Mouse (Mus musculus) cerebellum, adult 2 months (tissue): ENCODE data around the gene Ntm. TPM values are rescaled to one million over a fixed set of nuclear protein-coding genes. Genes with fewer than 3 reads are reported as not detected.
A peak's percentile ranks its signal among the peaks of the same experiment; 100 is the strongest.

Experiments
- DNase-seq, 2 experiments: peaks; one replicate each; pipeline ENCODE4 v3.0.0; 2021
- H3K27ac ChIP-seq: fragments of 200-500 bp; 2 replicates; pipeline ENCODE4 v1.5.1; 2012; ENCODE audit warnings: low read length, control low read depth, inconsistent platforms; ENCODE audit not compliant: insufficient read depth
- H3K27me3 ChIP-seq: fragments of 200-500 bp; 2 replicates; pipeline ENCODE4 v1.6.1; 2012; ENCODE audit warnings: inconsistent platforms, mild to moderate bottlenecking, low read length, moderate library complexity; ENCODE audit not compliant: control insufficient read depth, insufficient read depth
- H3K4me1 ChIP-seq: fragments of 200-500 bp; 2 replicates; pipeline ENCODE4 v1.6.1; 2011; ENCODE audit warnings: low read length; ENCODE audit not compliant: control insufficient read depth, insufficient read depth
- H3K4me3 ChIP-seq: fragments of 200-500 bp; replicated peaks from 2 replicates; pipeline ENCODE3; 2011; ENCODE audit warnings: mild to moderate bottlenecking, low read depth, low read length, control low read depth; ENCODE audit not compliant: insufficient read depth
- CTCF ChIP-seq: fragments of 200-500 bp; IDR thresholded peaks from 2 replicates; pipeline ENCODE4 v1.5.1; 2011; ENCODE audit warnings: low read depth, mild to moderate bottlenecking, control low read depth, low read length, moderate library complexity, borderline replicate concordance; ENCODE audit not compliant: insufficient read depth
- POLR2A ChIP-seq: fragments of 200-500 bp; IDR thresholded peaks from 2 replicates; pipeline ENCODE4 v1.6.1; 2011; ENCODE audit warnings: low read length, control low read depth, borderline replicate concordance; ENCODE audit not compliant: insufficient read depth
- WGBS: fragments of 180-500 bp; shearing (Covaris S2); methylation state at CpG from one replicate; pipeline ENCODE4 v1.1.7; 2018; 5-methylcytosine and 5-hydroxymethylcytosine counted together
- polyA plus RNA-seq: library from polyadenylated mRNA; depleted of rRNA; stranded (reverse); fragments of >200 nt; gene quantifications from 2 replicates; pipeline ENCODE4 v1.2.3, GENCODE M21; 2012

Gene Ntm
- polyA plus RNA-seq, 1 experiment, result 193 TPM

- no peak for TF ChIP-seq CTCF
- TF ChIP-seq POLR2A, result no peak
- peak; percentile 49 to 61 for DNase-seq
- whole genome bisulfite sequencing, result 79% methylated on average over 2 of the region's 2 CpGs
- Histone ChIP-seq H3K4me3 (no peak overlapping the region), H3K4me1 (peaks cover 26% of the 10 kb centered on the region), H3K27ac (no peak overlapping the region), H3K27me3 (no peaks in the 10 kb centered on the region)
These were observed 446.3 kb downstream of the Ntm start for GRCm38 (mm10) chr9:29516688-29517087.

- TF ChIP-seq CTCF, result no peak
- TF ChIP-seq POLR2A, result no peak
- Histone ChIP-seq H3K4me3 (no peak overlapping the region), H3K27me3 (no peaks in the 10 kb centered on the region), H3K27ac (no peak overlapping the region), H3K4me1 (peaks cover 16% of the 10 kb centered on the region)
- WGBS, result 76% methylated on average over 17 of the region's 17 CpGs
- DNase-seq, result no peak
These were observed 448.2 kb downstream of the Ntm start for GRCm38 (mm10) chr9:29514588-29515356.

GRCm38 (mm10) chr9:29496002-29496401, 466.9 kb downstream of the Ntm start:
- Histone ChIP-seq H3K4me3 (no peak overlapping the region), H3K27ac (no peak overlapping the region), H3K27me3 (no peaks in the 10 kb centered on the region), H3K4me1 (0 out of 2 replicates have a peak, but pooled peaks cover 5% of the 10 kb centered on the region)
- DNase-seq, result no peak
- 82% methylated on average over 2 of the region's 2 CpGs for WGBS
- no peak for TF ChIP-seq POLR2A
- no peak for TF ChIP-seq CTCF

- peak in 1 of 2 experiments; percentile 68 for DNase-seq
- Histone ChIP-seq H3K27me3 (no peaks in the 10 kb centered on the region), H3K27ac (no peak overlapping the region), H3K4me3 (no peak overlapping the region), H3K4me1 (peaks cover 3% of the 10 kb centered on the region)
- 75% methylated on average over 2 of the region's 2 CpGs for whole genome bisulfite sequencing
- no peak for TF ChIP-seq CTCF
- no peak for TF ChIP-seq POLR2A
These were observed 480.7 kb downstream of the Ntm start for GRCm38 (mm10) chr9:29482272-29482671.

GRCm38 (mm10) chr9:29479051-29479450, 483.9 kb downstream of the Ntm start:
- Histone ChIP-seq H3K4me3 (no peak overlapping the region), H3K27me3 (no peaks in the 10 kb centered on the region), H3K4me1 (peaks cover 5% of the 10 kb centered on the region), H3K27ac (no peak overlapping the region)
- 73% methylated on average over 10 of the region's 10 CpGs for WGBS
- TF ChIP-seq POLR2A, result no peak
- no peak for DNase-seq

- 34% methylated on average over 6 of the region's 6 CpGs for WGBS
- no peak overlapping the region for H3K4me3 ChIP-seq
These were observed 485.7 kb downstream of the Ntm start for GRCm38 (mm10) chr9:29477219-29477618.

GRCm38 (mm10) chr9:29473418-29473817, 489.5 kb downstream of the Ntm start:
- H3K4me3 ChIP-seq, result no peak overlapping the region
- no peak for DNase-seq
- TF ChIP-seq CTCF (no peak), POLR2A (no peak)
- peaks cover 11% of the 10 kb centered on the region for H3K4me1 ChIP-seq
- no peaks in the 10 kb centered on the region for H3K27me3 ChIP-seq
- no peak overlapping the region for H3K27ac ChIP-seq

More at GRCm38 (mm10) chr9:29477219-29477618, 485.7 kb downstream of the Ntm start:
- Histone ChIP-seq H3K27me3 (no peaks in the 10 kb centered on the region), H3K4me1 (peaks cover 7% of the 10 kb centered on the region), H3K27ac (no peak overlapping the region)
- TF ChIP-seq CTCF (no peak), POLR2A (no peak)
- peak; percentile 52 to 57 for DNase-seq

- Histone ChIP-seq H3K27ac (0 out of 2 replicates have a peak overlapping the region, but pooled peaks have one; percentile 30), H3K4me1 (peaks cover 11% of the 10 kb centered on the region), H3K27me3 (no peaks in the 10 kb centered on the region), H3K4me3 (no peak overlapping the region)
- TF ChIP-seq CTCF (no peak), POLR2A (no peak)
- peak in 1 of 2 experiments; percentile 31 for DNase-seq
- WGBS, result 34% methylated on average over 4 of the region's 4 CpGs
These were observed 490.7 kb downstream of the Ntm start for GRCm38 (mm10) chr9:29472226-29472625.
